Mouse (Mus musculus) C2C12 (cell line): ENCODE results near the gene Kat5. TPM values are rescaled to one million over a fixed set of nuclear protein-coding genes. Genes with fewer than 3 reads are reported as not detected.

ENCODE experiments used
- H3K27me3 ChIP-seq: one replicate; pipeline ENCODE4 v1.6.1; 2011; ENCODE audit not compliant: control insufficient read depth, insufficient read depth, insufficient read length
- H3K36me3 ChIP-seq: one replicate; pipeline ENCODE4 v1.6.1; 2011; ENCODE audit not compliant: control insufficient read depth, insufficient read depth
- H3K4me3 ChIP-seq: one replicate; pipeline ENCODE4 v1.5.1; 2011; ENCODE audit warnings: mild to moderate bottlenecking, control low read depth; ENCODE audit not compliant: poor library complexity, insufficient read depth, severe bottlenecking
- H3K79me2 ChIP-seq: one replicate; pipeline ENCODE4 v1.6.1; 2011; ENCODE audit not compliant: control insufficient read depth, insufficient read depth
- H3K79me3 ChIP-seq: one replicate; pipeline ENCODE4 v1.6.1; 2011; ENCODE audit warnings: low read depth, control low read depth
- H3ac ChIP-seq: one replicate; pipeline ENCODE3; 2011; ENCODE audit warnings: low read depth; ENCODE audit not compliant: control insufficient read depth, insufficient read length
- CEBPB ChIP-seq: IDR thresholded peaks from one replicate; pipeline ENCODE4 v1.6.1; 2011; ENCODE audit warnings: low read depth, mild to moderate bottlenecking, control low read depth, moderate library complexity
- CTCF ChIP-seq: IDR thresholded peaks from one replicate; pipeline ENCODE4 v1.5.1; 2011; ENCODE audit not compliant: control insufficient read depth, insufficient read depth, insufficient read length
- FOSL1 ChIP-seq: IDR thresholded peaks from one replicate; pipeline ENCODE4 v1.8.0; 2011; ENCODE audit warnings: mild to moderate bottlenecking, low read length; ENCODE audit not compliant: poor library complexity, insufficient read depth, severe bottlenecking
- MAX ChIP-seq: IDR thresholded peaks from one replicate; pipeline ENCODE4 v1.6.1; 2011; ENCODE audit warnings: mild to moderate bottlenecking, control low read depth
- MYOD1 ChIP-seq: IDR thresholded peaks from one replicate; pipeline ENCODE4 v1.6.1; 2011; ENCODE audit warnings: low read depth; ENCODE audit not compliant: control insufficient read depth, insufficient read length
- MYOG ChIP-seq: IDR thresholded peaks from one replicate; pipeline ENCODE4 v1.6.1; 2011; ENCODE audit not compliant: control insufficient read depth, insufficient read length; ENCODE audit errors: extremely low read depth
- USF1 ChIP-seq: IDR thresholded peaks from one replicate; pipeline ENCODE4 v1.6.1; 2011; ENCODE audit warnings: low read depth, mild to moderate bottlenecking, control low read depth, moderate library complexity
- polyA plus RNA-seq: library from polyadenylated mRNA; unstranded; fragments of >200 nt; fragmentation: generic; extraction: Trizol; gene quantifications from one replicate; pipeline ENCODE4 v1.2.1, GENCODE M21; 2012; ENCODE audit warnings: missing spikeins

The Kat5 gene
- polyA plus RNA-seq, 1 experiment = 48.4 TPM

GRCm38 (mm10) chr19:5649298-5649741 lies 39.3 kb upstream of the Kat5 start:
- Histone ChIP-seq H3K79me2 (no peaks in the 10 kb centered on the region), H3K4me3 (no peak overlapping the region), H3ac (peak overlapping the region; percentile 28), H3K79me3 (no peaks in the 10 kb centered on the region), H3K27me3 (no peaks in the 10 kb centered on the region), H3K36me3 (peaks cover 53% of the 10 kb centered on the region)
- TF ChIP-seq CEBPB = no peak

- Histone ChIP-seq H3ac (peak overlapping the region; percentile 28), H3K79me3 (no peaks in the 10 kb centered on the region), H3K4me3 (no peak overlapping the region), H3K36me3 (peaks cover 54% of the 10 kb centered on the region), H3K27me3 (no peaks in the 10 kb centered on the region), H3K79me2 (no peaks in the 10 kb centered on the region)
- no peak for TF ChIP-seq MYOG
- TF ChIP-seq CEBPB = peak; percentile 61
These were observed 38.6 kb upstream of the Kat5 start for GRCm38 (mm10) chr19:5648401-5649297.

DNA sequence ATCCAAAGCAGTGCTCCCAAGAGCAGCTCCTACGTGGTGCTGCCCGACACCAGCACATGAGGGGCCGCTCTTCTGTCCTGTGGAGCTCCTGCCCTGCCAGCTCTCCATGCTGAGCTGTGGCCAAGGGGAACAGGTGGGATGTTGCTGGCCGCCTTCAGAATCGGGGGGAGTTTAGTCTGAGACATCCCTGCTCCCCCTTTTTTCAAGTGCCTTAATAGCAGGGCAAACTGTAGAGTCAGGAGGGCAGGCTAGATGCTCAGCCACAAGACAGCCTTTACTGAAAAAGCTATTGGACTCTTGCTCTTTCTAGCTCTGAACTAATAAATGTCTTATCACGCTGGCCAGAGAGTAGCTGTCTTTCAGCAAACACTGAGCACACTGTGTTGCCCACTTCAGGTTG lies 37.8 kb upstream of the Kat5 start:
- TF ChIP-seq MAX (no peak), USF1 (no peak), MYOD1 (no peak), MYOG (no peak), CTCF (no peak), CEBPB (no peak), FOSL1 (no peak)
- Histone ChIP-seq H3K27me3 (no peaks in the 10 kb centered on the region), H3K79me3 (no peaks in the 10 kb centered on the region), H3ac (no peak overlapping the region), H3K36me3 (peaks cover 61% of the 10 kb centered on the region), H3K4me3 (no peak overlapping the region), H3K79me2 (no peaks in the 10 kb centered on the region)

DNA sequence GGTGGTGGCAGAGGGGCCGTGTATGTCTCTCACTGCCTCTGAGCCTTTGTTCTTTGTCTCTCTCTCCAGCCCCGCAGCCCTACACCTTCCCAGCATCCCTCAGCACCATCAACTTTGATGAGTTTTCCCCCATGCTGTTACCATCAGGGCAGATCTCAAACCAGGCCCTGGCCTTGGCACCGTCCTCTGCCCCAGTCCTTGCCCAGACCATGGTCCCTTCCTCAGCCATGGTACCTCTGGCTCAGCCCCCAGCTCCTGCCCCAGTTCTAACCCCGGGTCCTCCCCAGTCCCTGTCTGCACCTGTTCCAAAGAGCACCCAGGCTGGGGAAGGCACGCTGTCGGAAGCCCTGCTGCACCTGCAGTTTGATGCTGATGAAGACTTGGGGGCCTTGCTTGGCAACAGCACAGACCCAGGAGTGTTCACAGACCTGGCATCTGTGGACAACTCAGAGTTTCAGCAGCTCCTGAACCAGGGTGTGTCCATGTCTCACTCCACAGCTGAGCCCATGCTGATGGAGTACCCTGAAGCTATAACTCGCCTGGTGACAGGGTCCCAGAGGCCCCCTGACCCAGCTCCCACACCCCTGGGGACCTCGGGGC lies 36.8 kb upstream of the Kat5 start:
- no peaks in the 10 kb centered on the region for H3K79me3 ChIP-seq
- no peak overlapping the region for H3ac ChIP-seq
- H3K4me3 ChIP-seq = no peak overlapping the region
- no peaks in the 10 kb centered on the region for H3K27me3 ChIP-seq
- peaks cover 71% of the 10 kb centered on the region for H3K36me3 ChIP-seq
- TF ChIP-seq FOSL1 (no peak), CEBPB (no peak), CTCF (no peak), USF1 (no peak), MYOG (no peak)
- no peaks in the 10 kb centered on the region for H3K79me2 ChIP-seq

DNA sequence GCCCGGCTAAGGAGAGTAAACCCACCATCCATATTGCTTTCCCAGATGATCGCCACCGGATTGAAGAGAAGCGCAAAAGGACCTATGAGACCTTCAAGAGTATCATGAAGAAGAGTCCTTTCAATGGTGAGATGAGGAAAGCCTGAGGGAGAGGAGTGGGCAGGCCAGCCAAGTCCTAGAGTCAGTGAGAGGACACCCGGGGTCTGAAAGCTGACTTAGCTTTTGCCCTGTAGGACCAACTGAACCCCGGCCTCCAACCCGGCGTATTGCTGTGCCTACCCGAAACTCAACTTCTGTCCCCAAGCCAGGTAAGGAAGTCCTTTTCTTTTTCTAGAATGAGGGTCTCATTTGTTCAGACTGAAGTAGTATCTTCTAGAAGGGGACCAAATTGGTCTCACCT lies 35.2 kb upstream of the Kat5 start:
- Histone ChIP-seq H3K4me3 (no peak overlapping the region), H3K36me3 (peaks cover 70% of the 10 kb centered on the region), H3K27me3 (no peaks in the 10 kb centered on the region), H3K79me3 (no peaks in the 10 kb centered on the region), H3ac (no peak overlapping the region), H3K79me2 (peaks cover 2% of the 10 kb centered on the region)
- TF ChIP-seq CTCF = no peak

DNA sequence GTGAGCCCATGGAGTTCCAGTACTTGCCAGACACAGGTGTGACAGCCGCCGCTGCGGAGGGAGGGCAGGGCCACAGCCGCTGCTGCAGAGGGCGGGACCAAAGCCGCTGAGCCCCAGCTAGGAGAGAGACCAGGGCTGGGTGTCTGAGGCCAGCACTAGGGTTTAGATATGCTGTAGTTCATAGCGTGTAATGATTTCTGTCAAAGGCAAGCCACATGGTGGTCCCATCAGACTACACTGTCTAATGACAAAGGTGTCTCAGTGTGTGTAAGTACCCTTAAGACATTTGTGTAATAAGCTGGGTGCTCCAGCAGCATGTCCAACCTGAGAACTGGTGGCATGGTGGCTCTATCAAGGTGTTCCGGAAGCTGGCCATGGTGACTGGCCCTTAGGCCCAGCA lies 31.6 kb upstream of the Kat5 start:
- Histone ChIP-seq H3K4me3 (no peak overlapping the region), H3K36me3 (peaks cover 75% of the 10 kb centered on the region), H3K27me3 (no peaks in the 10 kb centered on the region), H3ac (no peak overlapping the region), H3K79me2 (peaks cover 28% of the 10 kb centered on the region), H3K79me3 (peaks cover 12% of the 10 kb centered on the region)
- no peak for TF ChIP-seq MYOD1
- no peak for TF ChIP-seq FOSL1
- TF ChIP-seq MAX = no peak
- TF ChIP-seq CEBPB = no peak
- no peak for TF ChIP-seq CTCF
